Mouse (Mus musculus): ENCODE data around the gene Psmc4. TPM values are rescaled to one million over a fixed set of nuclear protein-coding genes. Genes with fewer than 3 reads are reported as not detected.

Gene Psmc4
- total RNA-seq (2012; rRNA removed): 211 and 287 TPM in 2 replicates

DNA sequence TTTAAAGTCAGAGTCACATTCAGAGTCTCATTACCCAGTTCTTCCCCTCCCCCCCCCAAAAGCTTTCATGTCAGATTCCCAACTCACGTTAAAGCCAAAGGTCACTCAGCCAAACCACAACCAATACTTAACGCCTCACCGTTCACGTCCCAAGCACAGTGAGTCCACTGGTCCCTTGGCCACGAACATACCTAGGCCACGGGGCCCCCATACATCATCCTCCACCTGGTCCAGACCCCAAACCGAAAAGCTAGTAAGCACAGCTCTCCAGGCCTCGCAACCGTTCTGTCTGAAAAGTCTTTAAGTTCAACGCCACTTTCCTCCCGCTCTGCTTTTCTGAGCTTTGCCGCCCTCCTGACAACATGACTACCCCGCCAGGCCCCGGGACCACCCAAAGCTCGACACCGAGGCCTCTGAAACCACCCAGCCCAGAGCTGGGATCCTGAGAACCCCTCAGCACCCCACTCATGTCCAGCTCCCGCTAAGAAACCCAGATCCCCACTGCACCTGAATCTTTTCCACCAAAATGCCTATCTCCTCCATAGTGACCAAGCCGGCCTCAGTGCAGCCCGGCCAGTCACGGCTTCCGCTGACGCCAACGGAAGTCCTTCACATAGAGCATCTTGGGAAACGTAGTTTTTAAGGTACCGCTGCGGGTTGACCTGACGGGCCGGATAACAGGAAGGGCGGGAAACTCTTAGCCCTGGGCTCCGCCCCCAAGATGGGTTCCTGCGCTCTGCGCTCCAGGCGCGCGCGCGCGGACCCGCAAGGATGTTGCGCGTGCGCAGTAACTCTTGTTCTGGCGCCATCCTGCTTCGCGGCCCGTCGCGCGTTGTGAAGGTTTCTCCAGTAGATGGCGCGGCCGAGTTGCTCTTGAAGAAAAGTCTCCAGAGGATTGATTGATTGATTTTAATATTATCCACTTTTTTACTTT lies at the start of gene Psmc4:
Gene Psmc4, minus strand, starts transcription at position 626 of the 934 bp plus-strand sequence.
- H3K9me3 ChIP-seq (ENCODE audit: control insufficient read depth, insufficient read depth, low read depth, low read length): no peaks in the 10 kb centered on the region
- H3K36me3 ChIP-seq (ENCODE audit: control insufficient read depth, insufficient read depth, low read length, poor library complexity, severe bottlenecking): peaks cover 39% of the 10 kb centered on the region
- in situ Hi-C loops (cut with MboI; ENCODE audit: low sequenced_read_pairs in 2 of 2, unreplicated experiment in 2 of 2): no loop called here
- DNase-seq (ENCODE audit: low read depth, low spot score): peak; percentile 96
- peaks cover 2 to 4% of the 10 kb centered on the region in 2 experiments; a peak in 2 of 4 replicates for H3K4me1 ChIP-seq (ENCODE audit: control insufficient read depth in 2 of 2, insufficient read depth in 2 of 2, low read length in 2 of 2, poor library complexity in 1 of 2)
- no peak for TF ChIP-seq ZNF384 (IDR thresholded peaks at IDR 0.05; ENCODE audit: low read depth, low read length)
- no peak for TF ChIP-seq MAFK (IDR thresholded peaks at IDR 0.05; ENCODE audit: insufficient read depth, low read depth, low read length)
- TF ChIP-seq CHD2 (IDR thresholded peaks at IDR 0.05; ENCODE audit: low read depth, low read length): no peak
- peak; percentile 97 for TF ChIP-seq HCFC1 (IDR thresholded peaks at IDR 0.05; ENCODE audit: borderline replicate concordance, insufficient read depth, low read length)
- peak; percentile 36; the same call in 1 of the 2 replicates for TF ChIP-seq ZC3H11A (IDR thresholded peaks at IDR 0.05; ENCODE audit: borderline replicate concordance, low read depth, low read length)
- peak within 1 kb of the TSS; percentile 79 to 96 for H3K4me3 ChIP-seq (ENCODE audit: insufficient read depth in 1 of 2, low read depth in 1 of 2, low read length in 2 of 2, poor library complexity in 1 of 2, severe bottlenecking in 1 of 2)
- peak within 1 kb of the TSS; percentile 98 for H3K9ac ChIP-seq (ENCODE audit: insufficient read depth, low read depth, low read length, poor library complexity, severe bottlenecking)
- peak within 1 kb of the TSS; percentile 54; the same call in 1 of the 2 replicates for H3K27ac ChIP-seq (ENCODE audit: insufficient read depth, low read depth, low read length, poor library complexity, severe bottlenecking)

DNA sequence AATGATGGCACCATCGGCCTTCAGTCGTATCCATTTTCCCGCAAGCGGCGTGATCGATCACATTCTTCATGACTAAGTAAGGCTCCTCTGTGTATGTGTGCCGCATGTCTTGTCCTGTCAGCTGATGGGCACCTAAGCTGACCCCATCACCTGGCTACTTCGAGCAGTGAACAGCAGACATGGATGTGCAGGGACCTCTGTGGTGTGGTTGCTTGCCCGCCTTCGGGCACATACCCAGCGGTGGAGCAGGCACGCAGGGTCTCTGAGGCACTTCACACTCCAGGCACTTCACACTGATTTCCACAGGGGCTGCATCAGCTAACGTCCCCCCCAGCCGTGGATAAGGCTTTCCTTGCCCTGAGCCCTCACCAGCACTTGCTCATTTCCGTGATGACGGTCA lies 49.2 kb upstream of the Psmc4 start:
- no peaks in the 10 kb centered on the region for H3K4me1 ChIP-seq (ENCODE audit: control insufficient read depth in 2 of 2, insufficient read depth in 2 of 2, low read length in 2 of 2, poor library complexity in 1 of 2)
- no peak for DNase-seq (ENCODE audit: low read depth, low spot score)
- H3K9ac ChIP-seq (ENCODE audit: insufficient read depth, low read depth, low read length, poor library complexity, severe bottlenecking): no peak overlapping the region
- H3K4me3 ChIP-seq (ENCODE audit: insufficient read depth in 1 of 2, low read depth in 1 of 2, low read length in 2 of 2, poor library complexity in 1 of 2, severe bottlenecking in 1 of 2): no peak overlapping the region
- no peaks in the 10 kb centered on the region for H3K9me3 ChIP-seq (ENCODE audit: control insufficient read depth, insufficient read depth, low read depth, low read length)
- TF ChIP-seq ZC3H11A (IDR thresholded peaks at IDR 0.05; ENCODE audit: borderline replicate concordance, low read depth, low read length): no peak
- no peak for TF ChIP-seq CHD2 (IDR thresholded peaks at IDR 0.05; ENCODE audit: low read depth, low read length)
- TF ChIP-seq ZNF384 (IDR thresholded peaks at IDR 0.05; ENCODE audit: low read depth, low read length): no peak
- TF ChIP-seq MAFK (IDR thresholded peaks at IDR 0.05; ENCODE audit: insufficient read depth, low read depth, low read length): no peak
- no peak for TF ChIP-seq HCFC1 (IDR thresholded peaks at IDR 0.05; ENCODE audit: borderline replicate concordance, insufficient read depth, low read length)
- H3K36me3 ChIP-seq (ENCODE audit: control insufficient read depth, insufficient read depth, low read length, poor library complexity, severe bottlenecking): no peaks in the 10 kb centered on the region
- no peak overlapping the region for H3K27ac ChIP-seq (ENCODE audit: insufficient read depth, low read depth, low read length, poor library complexity, severe bottlenecking)
- in situ Hi-C loops (cut with MboI; ENCODE audit: low sequenced_read_pairs in 2 of 2, unreplicated experiment in 2 of 2): no loop called here

DNA sequence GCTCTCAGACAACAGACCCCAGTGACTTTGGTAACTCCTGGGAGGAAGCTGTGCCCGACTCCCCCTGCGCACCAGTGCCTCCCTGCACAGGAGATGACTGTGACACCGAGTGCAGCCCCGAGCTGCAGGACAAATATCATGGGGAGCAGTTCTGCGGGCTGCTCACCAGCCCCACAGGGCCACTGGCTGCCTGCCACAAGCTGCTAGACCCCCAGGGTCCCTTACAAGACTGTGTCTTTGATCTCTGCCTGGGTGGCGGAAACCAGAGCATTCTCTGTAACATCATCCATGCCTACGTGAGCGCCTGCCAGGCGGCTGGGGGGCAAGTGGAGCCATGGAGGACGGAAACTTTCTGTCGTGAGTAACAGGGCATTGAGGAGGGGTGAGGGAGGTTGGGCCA lies 43.6 kb upstream of the Psmc4 start:
- DNase-seq (ENCODE audit: low read depth, low spot score): no peak
- TF ChIP-seq ZC3H11A (IDR thresholded peaks at IDR 0.05; ENCODE audit: borderline replicate concordance, low read depth, low read length) (no peak), CHD2 (IDR thresholded peaks at IDR 0.05; ENCODE audit: low read depth, low read length) (no peak), ZNF384 (IDR thresholded peaks at IDR 0.05; ENCODE audit: low read depth, low read length) (no peak), MAFK (IDR thresholded peaks at IDR 0.05; ENCODE audit: insufficient read depth, low read depth, low read length) (no peak), HCFC1 (IDR thresholded peaks at IDR 0.05; ENCODE audit: borderline replicate concordance, insufficient read depth, low read length) (no peak)
- in situ Hi-C loops (cut with MboI; ENCODE audit: low sequenced_read_pairs in 2 of 2, unreplicated experiment in 2 of 2): no loop called here
- H3K36me3 ChIP-seq (ENCODE audit: control insufficient read depth, insufficient read depth, low read length, poor library complexity, severe bottlenecking): no peaks in the 10 kb centered on the region
- H3K9ac ChIP-seq (ENCODE audit: insufficient read depth, low read depth, low read length, poor library complexity, severe bottlenecking): peak overlapping the region; percentile 37; the same call in 1 of the 2 replicates
- H3K4me1 ChIP-seq (ENCODE audit: control insufficient read depth in 2 of 2, insufficient read depth in 2 of 2, low read length in 2 of 2, poor library complexity in 1 of 2): no peaks in the 10 kb centered on the region
- H3K9me3 ChIP-seq (ENCODE audit: control insufficient read depth, insufficient read depth, low read depth, low read length): no peaks in the 10 kb centered on the region
- H3K4me3 ChIP-seq (ENCODE audit: insufficient read depth in 1 of 2, low read depth in 1 of 2, low read length in 2 of 2, poor library complexity in 1 of 2, severe bottlenecking in 1 of 2): peak overlapping the region; percentile 39 to 52; a peak in 3 of 4 replicates
- H3K27ac ChIP-seq (ENCODE audit: insufficient read depth, low read depth, low read length, poor library complexity, severe bottlenecking): no peak overlapping the region

DNA sequence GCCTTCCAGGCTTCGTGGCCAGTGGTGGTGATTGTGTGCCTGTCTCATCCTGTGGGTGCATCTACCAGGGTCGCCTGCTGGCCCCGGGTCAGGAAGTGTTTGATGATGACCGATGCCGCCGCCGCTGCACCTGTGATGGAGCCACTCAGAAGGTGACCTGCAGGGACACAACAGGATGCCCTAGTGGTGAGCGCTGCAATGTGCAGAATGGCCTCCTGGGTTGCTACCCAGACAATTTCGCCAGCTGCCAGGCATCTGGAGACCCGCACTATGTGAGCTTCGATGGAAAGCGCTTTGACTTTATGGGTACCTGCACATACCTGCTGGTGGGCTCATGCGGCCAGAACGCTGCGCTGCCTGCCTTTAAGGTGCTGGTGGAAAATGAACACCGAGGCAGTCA lies 36.3 kb upstream of the Psmc4 start:
- H3K36me3 ChIP-seq (ENCODE audit: control insufficient read depth, insufficient read depth, low read length, poor library complexity, severe bottlenecking): no peaks in the 10 kb centered on the region
- in situ Hi-C loops (cut with MboI; ENCODE audit: low sequenced_read_pairs in 2 of 2, unreplicated experiment in 2 of 2): no loop called here
- H3K9me3 ChIP-seq (ENCODE audit: control insufficient read depth, insufficient read depth, low read depth, low read length): no peaks in the 10 kb centered on the region
- DNase-seq (ENCODE audit: low read depth, low spot score): no peak
- TF ChIP-seq ZC3H11A (IDR thresholded peaks at IDR 0.05; ENCODE audit: borderline replicate concordance, low read depth, low read length) (no peak), MAFK (IDR thresholded peaks at IDR 0.05; ENCODE audit: insufficient read depth, low read depth, low read length) (no peak), ZNF384 (IDR thresholded peaks at IDR 0.05; ENCODE audit: low read depth, low read length) (no peak), CHD2 (IDR thresholded peaks at IDR 0.05; ENCODE audit: low read depth, low read length) (no peak), HCFC1 (IDR thresholded peaks at IDR 0.05; ENCODE audit: borderline replicate concordance, insufficient read depth, low read length) (no peak)
- H3K27ac ChIP-seq (ENCODE audit: insufficient read depth, low read depth, low read length, poor library complexity, severe bottlenecking): no peak overlapping the region
- no peaks in the 10 kb centered on the region for H3K4me1 ChIP-seq (ENCODE audit: control insufficient read depth in 2 of 2, insufficient read depth in 2 of 2, low read length in 2 of 2, poor library complexity in 1 of 2)
- 0 out of 2 replicates have a peak overlapping the region, but pooled peaks have one; percentile 9 for H3K9ac ChIP-seq (ENCODE audit: insufficient read depth, low read depth, low read length, poor library complexity, severe bottlenecking)
- peak overlapping the region; percentile 11 to 56 for H3K4me3 ChIP-seq (ENCODE audit: insufficient read depth in 1 of 2, low read depth in 1 of 2, low read length in 2 of 2, poor library complexity in 1 of 2, severe bottlenecking in 1 of 2)
